Mouse (Mus musculus) adipose tissue, adult 10 weeks (tissue): ENCODE data around the gene Cd2ap. TPM values are rescaled to one million over a fixed set of nuclear protein-coding genes. Genes with fewer than 3 reads are reported as not detected.

ENCODE experiments used
- polyA plus RNA-seq: library from polyadenylated mRNA; stranded (reverse); fragments of 350-450 nt; fragmentation: Illumina TruSeq; extraction: RNeasy Lipid Tissue Mini Kit (QIAGEN cat#74804); gene quantifications from one replicate; pipeline ENCODE4 v1.2.3, GENCODE M21; 2014; ENCODE audit warnings: low read depth, low replicate concordance

Cd2ap gene
- 49.8 TPM for polyA plus RNA-seq

GRCm38 (mm10) chr17:42876001-42876903 is at the start of gene Cd2ap:
Gene Cd2ap, minus strand, starts transcription at chr17:42876665.

Other genes with a start within 250 kb of the Cd2ap start
- 0.51 TPM for gene Adgrf4, start 184.4 kb downstream of the Cd2ap start, polyA plus RNA-seq
- gene Adgrf2, start 134.5 kb downstream of the Cd2ap start, polyA plus RNA-seq = not detected
- gene Tnfrsf21, start 139.9 kb upstream of the Cd2ap start, polyA plus RNA-seq = 21.1 TPM